Mouse (Mus musculus) forebrain, embryonic 15.5 days (tissue): ENCODE results near the gene Man1b1. TPM values are rescaled to one million over a fixed set of nuclear protein-coding genes. Genes with fewer than 3 reads are reported as not detected.
A peak's percentile ranks its signal among the peaks of the same experiment; 100 is the strongest.

Source experiments
- ATAC-seq: fragments of 200-750 bp; cut with Nextera tagmentation; replicated peaks from 2 replicates; pipeline ENCODE4 v1.8.0; 2017; ENCODE audit warnings: mild to moderate bottlenecking, moderate TSS enrichment, moderate library complexity
- H3K27ac ChIP-seq: fragments of 300-500 bp; sonication (generic); replicated peaks from 2 replicates; pipeline ENCODE4 v1.5.1; 2015; ENCODE audit warnings: mild to moderate bottlenecking, inconsistent platforms
- H3K27me3 ChIP-seq: fragments of 300-500 bp; sonication (generic); 2 replicates; pipeline ENCODE4 v1.6.1; 2015; ENCODE audit warnings: inconsistent platforms
- H3K36me3 ChIP-seq: fragments of 300-500 bp; sonication (generic); 2 replicates; pipeline ENCODE4 v1.6.1; 2015; ENCODE audit warnings: mild to moderate bottlenecking, inconsistent platforms
- H3K4me1 ChIP-seq: fragments of 300-500 bp; sonication (generic); 2 replicates; pipeline ENCODE4 v1.6.1; 2015; ENCODE audit warnings: inconsistent platforms
- H3K4me2 ChIP-seq: fragments of 300-500 bp; sonication (generic); replicated peaks from 2 replicates; pipeline ENCODE4 v1.6.1; 2015; ENCODE audit warnings: mild to moderate bottlenecking, inconsistent platforms
- H3K4me3 ChIP-seq: fragments of 300-500 bp; sonication (generic); 2 replicates; pipeline ENCODE4 v1.5.1; 2015; ENCODE audit warnings: mild to moderate bottlenecking, inconsistent platforms
- H3K9ac ChIP-seq: fragments of 300-500 bp; sonication (generic); replicated peaks from 2 replicates; pipeline ENCODE4 v1.6.1; 2015; ENCODE audit warnings: mild to moderate bottlenecking, inconsistent platforms
- H3K9me3 ChIP-seq: fragments of 300-500 bp; sonication (generic); 2 replicates; pipeline ENCODE4 v1.6.1; 2016; ENCODE audit warnings: inconsistent platforms
- WGBS: fragments of 180-500 bp; shearing (Covaris S2); methylation state at CpG from one replicate; pipeline ENCODE4 v1.1.7; 2015; ENCODE audit warnings: mixed read lengths; 5-methylcytosine and 5-hydroxymethylcytosine counted together
- polyA plus RNA-seq: library from polyadenylated mRNA; unstranded; fragments of >200 nt; fragmentation: Nextera tagmentation; extraction: Ambion mirVana; gene quantifications from 2 replicates; pipeline ENCODE4 v1.2.1, GENCODE M21; 2015

Man1b1 gene
- polyA plus RNA-seq, 1 experiment from 2014 or later, result 52.6 TPM

GRCm38 (mm10) chr2:25292054-25292544 is 40.0 kb upstream of the Man1b1 start:
- H3K4me3 ChIP-seq, result peak overlapping the region; percentile 26
- H3K27ac ChIP-seq, result no peak overlapping the region
- H3K4me1 ChIP-seq, result peaks cover 34% of the 10 kb centered on the region
- H3K27me3 ChIP-seq, result peaks cover 68% of the 10 kb centered on the region
- no peaks in the 10 kb centered on the region for H3K9me3 ChIP-seq
- WGBS, result 4% methylated on average over 40 of the region's 43 CpGs
- 0 out of 2 replicates have a peak, but pooled peaks have one; percentile 39 for ATAC-seq
- no peaks in the 10 kb centered on the region for H3K36me3 ChIP-seq
- peak overlapping the region; percentile 38 for H3K4me2 ChIP-seq
- peak overlapping the region; percentile 25; the same call in 1 of the 2 replicates for H3K9ac ChIP-seq

- Histone ChIP-seq H3K36me3 (no peaks in the 10 kb centered on the region), H3K4me3 (no peak overlapping the region), H3K27me3 (peaks cover 72% of the 10 kb centered on the region), H3K4me2 (no peak overlapping the region), H3K4me1 (peaks cover 34% of the 10 kb centered on the region), H3K27ac (no peak overlapping the region), H3K9ac (no peak overlapping the region), H3K9me3 (no peaks in the 10 kb centered on the region)
- no peak for ATAC-seq
- WGBS, result 0% methylated on average over 1 of the region's 1 CpGs
Measured at GRCm38 (mm10) chr2:25292856-25293255, 39.3 kb upstream of the Man1b1 start.

- 74% methylated on average over 9 of the region's 9 CpGs for WGBS
- Histone ChIP-seq H3K4me1 (peaks cover 34% of the 10 kb centered on the region), H3K27me3 (peaks cover 70% of the 10 kb centered on the region), H3K27ac (no peak overlapping the region), H3K36me3 (no peaks in the 10 kb centered on the region), H3K4me2 (no peak overlapping the region), H3K9ac (no peak overlapping the region), H3K9me3 (no peaks in the 10 kb centered on the region), H3K4me3 (no peak overlapping the region)
- ATAC-seq, result no peak
Measured at GRCm38 (mm10) chr2:25293706-25294105, 38.4 kb upstream of the Man1b1 start.

GRCm38 (mm10) chr2:25297093-25297492 is 35.0 kb upstream of the Man1b1 start:
- Histone ChIP-seq H3K4me2 (no peak overlapping the region), H3K36me3 (no peaks in the 10 kb centered on the region; the same call in 1 of the 2 replicates), H3K9me3 (no peaks in the 10 kb centered on the region), H3K4me1 (peaks cover 7% of the 10 kb centered on the region), H3K9ac (no peak overlapping the region), H3K27me3 (peaks cover 41% of the 10 kb centered on the region), H3K4me3 (no peak overlapping the region), H3K27ac (no peak overlapping the region)
- ATAC-seq, result no peak
- WGBS, result 83% methylated on average over 8 of the region's 8 CpGs

GRCm38 (mm10) chr2:25298046-25298445 is 34.1 kb upstream of the Man1b1 start:
- no peak overlapping the region for H3K4me3 ChIP-seq
- no peak overlapping the region for H3K4me2 ChIP-seq
- H3K36me3 ChIP-seq, result no peaks in the 10 kb centered on the region; the same call in 1 of the 2 replicates
- ATAC-seq, result no peak
- peaks cover 31% of the 10 kb centered on the region for H3K27me3 ChIP-seq
- H3K27ac ChIP-seq, result no peak overlapping the region
- WGBS, result 81% methylated on average over 10 of the region's 10 CpGs
- H3K9ac ChIP-seq, result no peak overlapping the region
- H3K4me1 ChIP-seq, result no peaks in the 10 kb centered on the region
- H3K9me3 ChIP-seq, result no peaks in the 10 kb centered on the region

GRCm38 (mm10) chr2:25303452-25303851 is 28.7 kb upstream of the Man1b1 start:
- Histone ChIP-seq H3K4me2 (no peak overlapping the region), H3K27me3 (peaks cover 43% of the 10 kb centered on the region), H3K4me1 (peaks cover 9% of the 10 kb centered on the region), H3K27ac (no peak overlapping the region), H3K4me3 (no peak overlapping the region), H3K9ac (no peak overlapping the region), H3K9me3 (no peaks in the 10 kb centered on the region), H3K36me3 (no peaks in the 10 kb centered on the region; the same call in 1 of the 2 replicates)
- no peak for ATAC-seq
- WGBS, result 72% methylated on average over 3 of the region's 3 CpGs

- Histone ChIP-seq H3K4me3 (peak overlapping the region; percentile 52), H3K27ac (no peak overlapping the region), H3K36me3 (no peaks in the 10 kb centered on the region; the same call in 1 of the 2 replicates), H3K4me2 (peak overlapping the region; percentile 78), H3K27me3 (peaks cover 48% of the 10 kb centered on the region), H3K4me1 (peaks cover 9% of the 10 kb centered on the region), H3K9ac (0 out of 2 replicates have a peak overlapping the region, but pooled peaks have one; percentile 58), H3K9me3 (no peaks in the 10 kb centered on the region)
- 78% methylated on average over 7 of the region's 7 CpGs for WGBS
- peak; percentile 47 for ATAC-seq
Measured at GRCm38 (mm10) chr2:25303931-25304656, 28.0 kb upstream of the Man1b1 start.

GRCm38 (mm10) chr2:25304657-25305541 is 27.2 kb upstream of the Man1b1 start:
- 2% methylated on average over 45 of the region's 45 CpGs for WGBS
- peak; percentile 80 for ATAC-seq

GRCm38 (mm10) chr2:25305587-25306359 is 26.4 kb upstream of the Man1b1 start:
- Histone ChIP-seq H3K4me2 (peak overlapping the region; percentile 78), H3K9ac (peak overlapping the region; percentile 58), H3K36me3 (no peaks in the 10 kb centered on the region; the same call in 1 of the 2 replicates), H3K9me3 (no peaks in the 10 kb centered on the region), H3K27me3 (peaks cover 64% of the 10 kb centered on the region), H3K27ac (peak overlapping the region; percentile 13; the same call in 1 of the 2 replicates), H3K4me3 (peak overlapping the region; percentile 52), H3K4me1 (peaks cover 9% of the 10 kb centered on the region)
- WGBS, result 49% methylated on average over 14 of the region's 14 CpGs
- peak; percentile 44; the same call in 1 of the 2 replicates for ATAC-seq

More at GRCm38 (mm10) chr2:25304657-25305541, 27.2 kb upstream of the Man1b1 start:
- peak overlapping the region; percentile 52 for H3K4me3 ChIP-seq
- H3K4me1 ChIP-seq, result peaks cover 9% of the 10 kb centered on the region
- H3K9me3 ChIP-seq, result no peaks in the 10 kb centered on the region
- H3K4me2 ChIP-seq, result peak overlapping the region; percentile 78
- peak overlapping the region; percentile 13; the same call in 1 of the 2 replicates for H3K27ac ChIP-seq
- peaks cover 56% of the 10 kb centered on the region for H3K27me3 ChIP-seq
- no peaks in the 10 kb centered on the region; the same call in 1 of the 2 replicates for H3K36me3 ChIP-seq
- H3K9ac ChIP-seq, result peak overlapping the region; percentile 58

GRCm38 (mm10) chr2:25310180-25310579 is 22.0 kb upstream of the Man1b1 start:
- no peak overlapping the region for H3K9ac ChIP-seq
- no peak overlapping the region for H3K4me3 ChIP-seq
- no peaks in the 10 kb centered on the region for H3K9me3 ChIP-seq
- peaks cover 88% of the 10 kb centered on the region for H3K27me3 ChIP-seq
- no peaks in the 10 kb centered on the region for H3K36me3 ChIP-seq
- no peak overlapping the region for H3K27ac ChIP-seq
- 56% methylated on average over 10 of the region's 10 CpGs for WGBS
- peaks cover 3% of the 10 kb centered on the region for H3K4me1 ChIP-seq
- no peak overlapping the region for H3K4me2 ChIP-seq
- ATAC-seq, result no peak

- H3K27me3 ChIP-seq, result peaks cover 92% of the 10 kb centered on the region
- no peak overlapping the region for H3K27ac ChIP-seq
- H3K9me3 ChIP-seq, result no peaks in the 10 kb centered on the region
- no peak overlapping the region for H3K9ac ChIP-seq
- no peak for ATAC-seq
- no peak overlapping the region for H3K4me3 ChIP-seq
- H3K36me3 ChIP-seq, result no peaks in the 10 kb centered on the region
- WGBS, result 3% methylated on average over 21 of the region's 22 CpGs
- H3K4me2 ChIP-seq, result no peak overlapping the region
- no peaks in the 10 kb centered on the region for H3K4me1 ChIP-seq
Measured at GRCm38 (mm10) chr2:25310969-25311368, 21.2 kb upstream of the Man1b1 start.
